Mouse (Mus musculus) ovary, postnatal 10 days (tissue): Measurements from ENCODE around the gene Osbpl9.

ENCODE experiments used
- DNase-seq: peaks from one replicate; pipeline ENCODE4 v3.0.0; 2022; ENCODE audit warnings: low spot score

Osbpl9 gene

GRCm38 (mm10) chr4:109036327-109036726 is 165.7 kb downstream of the Osbpl9 start:
- DNase-seq, result no peak

- no peak for DNase-seq
Measured at GRCm38 (mm10) chr4:109030266-109030665, 171.8 kb downstream of the Osbpl9 start.

GRCm38 (mm10) chr4:109029857-109030256 is 172.2 kb downstream of the Osbpl9 start:
- no peak for DNase-seq

GRCm38 (mm10) chr4:109026543-109026942 is 175.5 kb downstream of the Osbpl9 start:
- DNase-seq, result no peak

- DNase-seq, result no peak
Measured at GRCm38 (mm10) chr4:109025061-109025460, 177.0 kb downstream of the Osbpl9 start.

GRCm38 (mm10) chr4:109021976-109022375 is 180.1 kb downstream of the Osbpl9 start:
- no peak for DNase-seq

GRCm38 (mm10) chr4:109019301-109019700 is 182.8 kb downstream of the Osbpl9 start:
- DNase-seq, result no peak

- no peak for DNase-seq
Measured at GRCm38 (mm10) chr4:109017441-109017840, 184.6 kb downstream of the Osbpl9 start.

- DNase-seq, result no peak
Measured at GRCm38 (mm10) chr4:109014091-109014490, 188.0 kb downstream of the Osbpl9 start.
